Mouse (Mus musculus) spleen, adult 2 months (tissue): ENCODE measurements around the gene Crebrf.

Source experiments
- CTCF ChIP-seq: fragments of 200-500 bp; IDR thresholded peaks from 2 replicates; pipeline ENCODE4 v1.5.1; 2011; ENCODE audit warnings: mild to moderate bottlenecking, inconsistent platforms; ENCODE audit not compliant: insufficient read depth, insufficient read length, insufficient replicate concordance; ENCODE audit errors: extremely low read depth
- POLR2A ChIP-seq: fragments of 200-500 bp; IDR thresholded peaks from 2 replicates; pipeline ENCODE4 v1.6.1; 2011; ENCODE audit warnings: low read depth, low read length, inconsistent platforms

DNA sequence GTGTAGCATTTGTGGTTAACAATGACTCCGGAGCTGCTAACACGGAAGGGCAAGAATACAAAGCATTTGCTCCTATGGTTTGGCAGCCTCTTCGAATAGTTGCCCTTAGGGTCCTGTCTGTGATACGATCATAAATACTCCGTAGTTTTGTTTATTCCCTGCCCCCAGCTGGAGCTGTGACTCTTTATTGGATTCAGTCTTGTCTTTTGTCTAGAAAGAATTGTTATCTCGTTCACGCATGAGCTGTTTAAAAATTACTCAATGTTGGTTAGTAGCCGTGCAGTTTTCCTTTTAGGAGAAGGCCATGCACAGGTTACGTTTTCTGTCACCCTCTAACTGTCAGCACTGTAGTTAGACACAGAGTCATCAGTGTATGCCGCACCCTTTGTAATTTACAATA, 60.8 kb downstream of the Crebrf start:
- no peak for TF ChIP-seq CTCF
- TF ChIP-seq POLR2A, result no peak
